Mouse (Mus musculus): ENCODE measurements around the gene Ikzf3.

DNA sequence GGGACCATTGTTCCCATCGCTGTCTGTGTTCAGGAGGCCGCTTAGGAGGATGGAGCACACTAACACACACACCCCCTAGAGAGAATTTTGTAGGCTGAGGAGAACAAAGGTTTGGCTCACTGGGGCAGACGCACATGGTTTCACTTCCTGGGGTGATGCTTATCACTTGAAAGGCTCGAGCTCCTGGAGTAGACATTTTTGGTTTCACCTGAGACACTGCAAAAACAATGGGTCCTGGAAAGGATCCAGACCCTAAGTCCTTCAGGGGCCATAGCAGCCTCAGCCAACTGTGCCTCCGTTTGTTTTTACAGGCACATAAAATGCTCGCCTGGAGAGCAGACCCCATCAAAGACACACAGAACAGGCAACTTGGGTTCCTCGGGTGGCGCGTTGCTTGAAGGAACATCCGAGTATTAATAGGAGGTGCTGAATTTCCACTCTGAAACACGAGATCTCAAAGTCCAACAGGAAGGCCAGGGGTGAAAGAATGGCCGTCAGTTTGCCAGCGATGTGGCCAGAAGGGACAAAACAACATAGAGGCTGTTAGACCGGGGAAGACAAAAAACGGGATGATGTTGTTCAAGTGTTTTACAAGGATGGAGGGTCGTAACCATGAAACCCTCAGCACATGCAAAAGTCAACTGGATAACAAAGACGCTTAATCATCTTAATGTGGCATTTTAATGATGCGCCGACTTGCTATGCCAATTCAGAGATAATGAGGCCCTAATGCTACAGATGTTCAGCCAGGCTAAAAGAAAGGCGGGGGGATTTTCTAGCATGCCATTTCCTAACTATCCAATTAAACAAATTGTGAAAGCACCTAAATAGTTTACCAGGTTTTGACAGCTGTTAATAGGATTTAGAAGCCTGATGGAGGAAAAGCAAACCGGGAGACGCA, 48.2 kb downstream of the Ikzf3 start:
- TF ChIP-seq POLR2A (IDR thresholded peaks at IDR 0.05; ENCODE audit: borderline replicate concordance, control insufficient read depth, low read depth, low read length) (no peak), CTCF (IDR thresholded peaks at IDR 0.05; ENCODE audit: control insufficient read depth, insufficient read depth, low read length) (no peak)

Data from bone marrow, adult 2 months (tissue).